Mouse (Mus musculus) embryo, embryonic 11.5 days (tissue): ENCODE data around the gene Ttc27.

Experiments
- DNase-seq: peaks from one replicate; pipeline ENCODE4 v3.0.0-alpha.2; 2012; ENCODE audit warnings: low read depth, low spot score

The Ttc27 gene

DNA sequence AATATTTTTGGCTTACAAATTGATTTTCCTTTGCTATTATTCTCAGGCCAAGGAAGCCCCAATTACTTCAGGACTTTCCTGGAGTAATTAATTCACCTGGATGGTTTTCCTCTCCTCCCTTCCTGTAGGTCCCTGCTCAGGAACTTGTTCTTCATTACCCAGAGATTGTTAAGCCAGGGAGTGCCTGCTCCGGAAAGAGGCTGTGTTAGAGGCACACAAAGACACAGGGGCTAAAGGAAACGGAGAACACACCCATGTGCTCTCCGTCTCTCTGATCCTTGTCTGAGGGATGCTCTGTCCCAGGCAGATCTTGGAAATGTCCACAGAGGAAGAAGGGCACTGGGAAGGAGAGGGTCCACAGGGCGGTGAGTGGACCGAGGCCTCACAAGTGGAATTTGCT lies 158.2 kb downstream of the Ttc27 start:
- no peak for DNase-seq

GRCm38 (mm10) chr17:74876954-74877353 lies 159.4 kb downstream of the Ttc27 start:
- no peak for DNase-seq

DNA sequence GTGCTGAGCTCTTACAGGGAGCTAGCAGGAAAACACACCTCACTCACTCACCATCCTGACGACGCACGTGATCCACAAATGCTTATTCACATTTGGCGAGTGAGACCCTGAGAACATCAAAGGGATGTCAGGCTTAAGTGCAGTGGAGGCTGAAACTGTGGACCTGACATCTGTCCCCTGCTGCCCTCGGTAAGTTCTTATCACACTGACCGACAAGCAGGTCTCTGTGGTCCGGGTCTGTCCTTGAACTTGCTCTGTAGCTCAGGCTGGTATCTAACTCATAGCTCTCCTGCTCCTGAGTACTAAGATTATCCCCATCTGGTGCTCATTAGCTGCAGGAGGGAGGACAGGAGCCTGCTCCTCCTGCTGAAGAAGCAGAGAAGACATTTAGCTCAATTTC lies 162.2 kb downstream of the Ttc27 start:
- no peak for DNase-seq

DNA sequence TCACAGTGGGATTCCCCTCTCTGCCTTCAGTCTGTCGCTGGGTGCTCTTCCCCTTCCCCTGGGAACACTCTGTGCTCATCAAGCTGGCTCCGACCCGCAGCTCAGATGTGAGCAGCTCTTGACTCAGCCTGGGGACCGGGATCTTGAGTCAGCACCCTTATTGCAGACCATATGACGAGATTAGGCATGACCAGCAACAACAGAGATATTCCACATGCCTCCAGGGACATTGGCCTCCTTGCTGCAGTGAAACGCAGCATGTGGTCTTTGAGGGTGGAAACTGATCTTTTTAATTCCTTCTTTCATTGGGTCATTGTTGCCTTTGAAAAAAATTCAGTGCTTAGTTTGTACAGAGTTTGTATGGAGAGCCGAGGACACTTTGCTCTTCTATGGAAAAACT lies 169.5 kb downstream of the Ttc27 start:
- no peak for DNase-seq

DNA sequence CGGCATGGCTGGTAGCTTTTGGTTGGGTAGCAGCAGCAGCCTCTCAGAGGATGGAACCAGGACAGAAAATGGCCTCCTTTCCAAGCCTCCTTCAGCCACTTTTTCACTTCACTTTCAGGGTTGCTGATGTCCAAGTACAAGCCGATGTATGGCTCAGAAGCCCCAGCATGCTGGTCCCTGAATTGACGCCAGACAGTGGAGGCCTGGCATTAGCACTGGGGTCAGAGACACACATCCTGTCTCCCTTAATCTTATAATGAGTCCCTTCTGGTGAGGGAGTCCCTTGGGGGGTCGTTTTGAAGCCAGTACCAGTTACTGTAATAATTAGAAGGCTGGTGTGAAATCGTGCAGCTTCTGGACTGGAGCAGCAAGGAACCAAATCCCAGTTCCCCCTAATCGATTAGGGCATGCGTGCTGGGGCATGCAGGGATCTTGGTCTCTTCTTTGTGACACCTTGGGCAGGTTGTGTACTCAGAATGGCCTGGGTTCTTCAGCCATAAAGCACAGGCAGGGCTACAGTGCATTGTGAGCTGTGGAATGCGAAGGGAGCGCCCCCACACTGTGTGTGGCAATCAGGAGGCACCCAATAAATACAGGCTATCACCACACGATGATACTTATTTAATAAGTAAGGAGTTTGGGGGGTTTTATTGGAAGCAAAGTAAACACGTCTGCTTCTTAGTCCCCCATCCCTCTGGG lies 171.5 kb downstream of the Ttc27 start:
- DNase-seq: no peak

DNA sequence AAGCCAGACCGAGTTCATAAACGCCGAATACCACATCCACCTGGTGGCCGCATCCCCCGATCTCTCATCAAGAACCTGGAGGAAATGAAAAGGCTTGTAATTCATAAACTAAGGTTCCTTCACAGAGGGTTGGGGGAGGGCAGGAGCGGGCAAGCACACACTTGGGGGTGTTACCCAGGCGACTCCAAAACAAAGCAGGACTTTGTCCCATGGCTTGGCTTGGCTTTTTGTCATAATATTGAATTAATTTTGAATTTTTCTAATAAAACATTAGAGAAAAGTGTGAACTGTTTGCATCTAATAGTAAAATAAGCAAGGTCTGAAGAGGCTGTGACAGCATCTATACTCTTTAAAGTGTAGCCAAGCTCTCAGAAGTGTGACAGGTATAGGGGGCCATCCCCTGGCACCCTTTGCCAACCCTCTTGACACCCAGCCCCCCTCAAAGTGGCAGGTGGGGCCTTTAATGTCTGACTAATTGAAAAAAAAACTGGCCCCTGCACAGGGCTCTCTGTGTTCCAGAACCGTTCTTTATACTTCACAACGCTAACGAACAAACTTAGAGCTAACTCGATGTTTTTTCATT lies 172.1 kb downstream of the Ttc27 start:
- DNase-seq: no peak

DNA sequence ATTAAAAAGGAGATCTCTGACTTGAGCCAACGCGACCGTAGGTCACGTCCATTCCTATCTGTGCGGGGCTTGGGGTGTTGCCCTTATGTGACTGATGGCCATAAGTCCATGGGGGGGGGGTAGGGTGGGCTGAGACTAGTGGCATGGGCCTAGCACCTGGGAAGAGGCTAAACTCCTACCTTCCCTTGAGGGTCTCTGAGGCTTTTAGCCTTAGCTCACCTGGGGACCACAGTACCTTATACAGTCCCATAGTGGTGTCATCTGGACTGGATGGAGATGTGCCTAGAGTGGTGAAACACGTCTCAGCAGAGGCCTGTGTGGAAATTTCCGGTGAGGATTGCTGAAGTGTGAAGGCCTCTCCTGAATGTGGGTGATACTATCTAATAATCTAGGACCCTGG lies 184.9 kb downstream of the Ttc27 start:
- DNase-seq: no peak

- no peak for DNase-seq
These were observed 186.1 kb downstream of the Ttc27 start for GRCm38 (mm10) chr17:74903411-74904331.

DNA sequence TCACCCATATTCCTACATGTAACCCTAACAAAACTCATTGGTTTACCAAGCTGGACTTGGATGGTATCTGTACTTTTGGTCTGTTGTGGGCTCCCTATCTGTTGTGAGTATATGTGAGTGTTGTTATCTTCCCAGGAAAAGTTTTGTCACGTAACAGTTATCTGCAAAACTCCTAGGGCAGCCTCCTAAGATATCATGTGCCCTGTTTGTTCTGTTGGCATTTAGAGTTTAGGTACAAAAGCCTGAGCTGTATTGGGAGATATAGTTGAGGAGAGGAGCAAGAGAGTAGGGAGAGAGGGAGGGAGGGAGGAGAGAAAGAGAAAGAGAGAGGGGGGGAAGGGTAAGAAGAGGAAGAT lies 186.8 kb downstream of the Ttc27 start:
- DNase-seq: no peak

DNA sequence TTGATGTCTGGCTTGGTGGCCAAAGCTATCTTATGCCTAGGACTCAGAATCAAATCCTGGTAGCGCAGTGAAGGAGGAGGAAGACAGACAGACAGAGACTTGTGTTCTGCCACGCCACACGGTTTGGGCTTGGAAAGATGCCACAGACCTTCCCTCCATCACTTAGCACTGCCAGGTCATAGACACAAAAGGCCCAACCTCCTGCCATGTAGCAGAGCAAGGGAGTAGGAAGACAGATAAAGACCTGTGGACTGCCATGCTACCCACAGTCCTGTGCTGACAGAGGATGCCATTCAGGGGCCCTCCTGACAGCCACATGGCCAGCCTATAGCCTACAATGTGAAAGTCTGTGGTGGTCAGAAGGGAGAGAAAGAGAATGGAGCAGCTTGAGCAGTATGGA lies 187.4 kb downstream of the Ttc27 start:
- no peak for DNase-seq

GRCm38 (mm10) chr17:74912995-74913394 lies 195.5 kb downstream of the Ttc27 start:
- DNase-seq: no peak
